Mouse (Mus musculus) midbrain, embryonic 16.5 days (tissue): ENCODE results near the gene Clasrp. TPM values are rescaled to one million over a fixed set of nuclear protein-coding genes. Genes with fewer than 3 reads are reported as not detected.

Experiments used
- ATAC-seq: fragments of 200-750 bp; cut with Nextera tagmentation; 2 replicates; pipeline ENCODE4 v1.8.0; 2017; ENCODE audit warnings: moderate TSS enrichment
- H3K27ac ChIP-seq: fragments of 300-500 bp; sonication (generic); 2 replicates; pipeline ENCODE4 v1.5.1; 2014; ENCODE audit warnings: mild to moderate bottlenecking, low read length, mixed read lengths
- H3K27me3 ChIP-seq: fragments of 300-500 bp; sonication (generic); 2 replicates; pipeline ENCODE4 v1.6.1; 2014; ENCODE audit warnings: low read depth, low read length, mixed read lengths; ENCODE audit not compliant: control insufficient read depth, insufficient read depth
- H3K36me3 ChIP-seq: fragments of 300-500 bp; sonication (generic); 2 replicates; pipeline ENCODE4 v1.6.1; 2014; ENCODE audit warnings: mild to moderate bottlenecking, low read length, moderate library complexity, mixed read lengths; ENCODE audit not compliant: control insufficient read depth, insufficient read depth
- H3K4me1 ChIP-seq: fragments of 300-500 bp; sonication (generic); 2 replicates; pipeline ENCODE4 v1.6.1; 2014; ENCODE audit warnings: mild to moderate bottlenecking, low read length, mixed read lengths; ENCODE audit not compliant: control insufficient read depth, insufficient read depth
- H3K4me2 ChIP-seq: fragments of 300-500 bp; sonication (generic); 2 replicates; pipeline ENCODE4 v1.6.1; 2014; ENCODE audit warnings: mild to moderate bottlenecking, low read length, mixed read lengths
- H3K4me3 ChIP-seq: fragments of 300-500 bp; sonication (generic); 2 replicates; pipeline ENCODE4 v1.5.1; 2014; ENCODE audit warnings: low read depth, mild to moderate bottlenecking, low read length, moderate library complexity, mixed read lengths
- H3K9ac ChIP-seq: fragments of 300-500 bp; sonication (generic); 2 replicates; pipeline ENCODE4 v1.6.1; 2014; ENCODE audit warnings: low read depth, low read length, mixed read lengths
- H3K9me3 ChIP-seq: fragments of 300-500 bp; sonication (generic); replicated peaks from 2 replicates; pipeline ENCODE4 v1.6.1; 2014; ENCODE audit warnings: mild to moderate bottlenecking, low read length, mixed read lengths; ENCODE audit not compliant: control insufficient read depth, poor library complexity, severe bottlenecking
- whole genome bisulfite sequencing: fragments of 180-500 bp; shearing (Covaris S2); extraction: QIAGEN DNeasy Blood & Tissue Kit; methylation state at CpG from one replicate; pipeline ENCODE4 v1.1.7; 2014; 5-methylcytosine and 5-hydroxymethylcytosine counted together
- polyA plus RNA-seq: library from polyadenylated mRNA; unstranded; fragments of >200 nt; fragmentation: Nextera tagmentation; extraction: Ambion mirVana; gene quantifications from 2 replicates; pipeline ENCODE4 v1.2.1, GENCODE M21; 2015

Clasrp gene
- 58.6 TPM in 2 replicates for polyA plus RNA-seq

DNA sequence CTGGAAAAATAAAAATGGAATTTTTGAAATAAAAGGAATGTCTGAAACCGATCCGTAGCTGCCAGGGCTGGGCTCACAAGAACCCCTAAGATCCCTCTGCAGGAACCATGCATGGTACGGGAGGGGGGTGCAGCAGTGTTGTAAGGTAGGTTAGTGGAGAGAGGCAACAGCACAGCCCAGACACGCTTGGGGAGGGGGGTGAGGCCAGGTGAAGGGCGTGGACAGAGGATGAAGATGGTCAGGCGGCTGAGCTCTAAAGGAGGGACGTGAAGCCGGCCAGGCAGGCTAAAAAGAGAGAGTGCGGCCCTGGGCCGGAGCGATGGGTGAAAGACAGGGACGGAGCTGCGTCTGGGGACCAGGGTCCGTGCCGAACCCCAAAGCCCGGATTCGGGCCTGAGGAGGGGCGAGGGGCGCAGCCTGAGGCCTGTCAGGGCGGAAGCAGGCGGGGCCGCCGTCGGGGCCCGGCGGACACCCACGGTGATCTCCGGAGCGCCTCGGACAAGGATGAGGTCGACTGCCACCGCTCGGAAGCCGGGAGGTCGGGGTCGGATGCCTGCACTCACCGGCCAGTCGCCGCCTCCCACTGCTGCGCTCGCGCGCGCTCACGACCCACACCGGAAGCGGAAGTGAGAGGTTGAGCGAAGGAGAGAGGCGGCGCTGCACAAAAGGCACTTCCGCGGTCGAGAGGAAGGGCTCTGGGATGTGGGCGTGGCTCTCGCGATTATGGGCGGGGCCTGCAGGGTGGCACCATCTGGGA is at the start of gene Clasrp:
Gene Clasrp, minus strand, starts transcription at position 638 of the 757 bp plus-strand sequence.
- WGBS = 1% methylated on average over 56 of the region's 57 CpGs
- H3K4me2 ChIP-seq = peak within 1 kb of the TSS; percentile 66
- H3K4me1 ChIP-seq = peaks cover 27% of the 10 kb centered on the region
- H3K27me3 ChIP-seq = no peaks in the 10 kb centered on the region
- peak; percentile 91 for ATAC-seq
- peak within 1 kb of the TSS; percentile 80 for H3K4me3 ChIP-seq
- H3K36me3 ChIP-seq = peaks cover 7% of the 10 kb centered on the region
- peak within 1 kb of the TSS; percentile 75 for H3K27ac ChIP-seq
- H3K9ac ChIP-seq = peak within 1 kb of the TSS; percentile 95
- H3K9me3 ChIP-seq = no peaks in the 10 kb centered on the region

DNA sequence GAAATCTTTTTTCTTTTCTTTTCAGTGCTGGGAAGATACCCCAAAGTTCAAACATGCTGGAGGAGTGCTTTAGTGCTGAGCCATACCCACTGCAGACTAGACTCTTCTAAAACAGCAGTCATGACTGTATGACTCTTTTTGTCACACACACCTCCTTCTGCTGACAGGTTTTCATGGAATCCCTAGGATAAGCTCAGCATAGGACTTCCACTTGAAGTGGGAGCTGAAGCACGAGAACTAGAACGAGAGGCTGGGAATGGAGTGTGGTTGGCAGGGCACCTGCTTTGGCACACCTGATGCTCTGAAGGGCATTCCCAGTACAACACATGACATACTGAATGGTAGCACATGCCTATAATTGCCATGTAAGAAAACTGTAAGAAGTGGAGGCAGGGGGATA is 48.3 kb upstream of the Clasrp start:
- Histone ChIP-seq H3K4me1 (no peaks in the 10 kb centered on the region), H3K4me3 (no peak overlapping the region), H3K27me3 (no peaks in the 10 kb centered on the region), H3K9me3 (no peaks in the 10 kb centered on the region), H3K27ac (no peak overlapping the region), H3K9ac (no peak overlapping the region), H3K36me3 (peaks cover 26% of the 10 kb centered on the region), H3K4me2 (no peak overlapping the region)
- ATAC-seq = no peak
- 98% methylated on average over 2 of the region's 2 CpGs for WGBS

DNA sequence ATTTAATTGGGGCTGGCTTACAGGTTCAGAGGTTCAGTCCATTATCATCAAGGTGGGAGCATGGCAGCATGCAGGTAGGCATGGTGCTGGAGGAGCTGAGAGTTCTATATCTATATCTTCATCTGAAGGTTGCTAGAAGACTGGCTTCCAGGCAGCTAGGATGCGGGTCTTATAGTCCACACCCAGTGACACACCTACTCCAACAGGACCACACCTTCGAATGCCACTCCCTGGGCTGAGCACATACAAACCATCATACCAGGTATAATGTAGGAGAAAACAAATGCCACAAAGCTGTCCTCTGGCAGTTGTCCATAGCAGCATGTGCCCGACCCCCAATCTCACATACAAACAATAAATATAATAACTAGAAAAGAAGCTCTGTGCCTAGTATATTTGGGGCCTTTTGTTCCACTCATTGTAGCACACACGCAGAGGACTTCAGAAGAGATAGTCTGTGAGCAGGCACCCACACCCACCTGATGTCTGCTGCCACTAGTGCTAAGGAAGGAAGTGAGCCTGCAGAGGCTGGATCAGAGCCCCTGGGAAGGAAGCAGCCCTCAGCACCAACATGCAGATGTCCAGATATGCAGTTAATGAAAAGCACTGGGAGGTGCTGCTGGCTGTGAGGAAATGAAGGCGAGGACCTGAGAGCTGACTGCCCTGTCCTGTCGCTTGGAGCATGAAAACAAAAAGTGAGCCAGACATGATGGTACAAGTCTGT is 46.9 kb upstream of the Clasrp start:
- H3K27me3 ChIP-seq = no peaks in the 10 kb centered on the region
- ATAC-seq = no peak
- no peak overlapping the region for H3K4me2 ChIP-seq
- no peaks in the 10 kb centered on the region for H3K9me3 ChIP-seq
- no peak overlapping the region for H3K4me3 ChIP-seq
- no peak overlapping the region for H3K27ac ChIP-seq
- no peaks in the 10 kb centered on the region for H3K4me1 ChIP-seq
- H3K36me3 ChIP-seq = peaks cover 31% of the 10 kb centered on the region
- H3K9ac ChIP-seq = no peak overlapping the region
- 89% methylated on average over 6 of the region's 6 CpGs for WGBS

DNA sequence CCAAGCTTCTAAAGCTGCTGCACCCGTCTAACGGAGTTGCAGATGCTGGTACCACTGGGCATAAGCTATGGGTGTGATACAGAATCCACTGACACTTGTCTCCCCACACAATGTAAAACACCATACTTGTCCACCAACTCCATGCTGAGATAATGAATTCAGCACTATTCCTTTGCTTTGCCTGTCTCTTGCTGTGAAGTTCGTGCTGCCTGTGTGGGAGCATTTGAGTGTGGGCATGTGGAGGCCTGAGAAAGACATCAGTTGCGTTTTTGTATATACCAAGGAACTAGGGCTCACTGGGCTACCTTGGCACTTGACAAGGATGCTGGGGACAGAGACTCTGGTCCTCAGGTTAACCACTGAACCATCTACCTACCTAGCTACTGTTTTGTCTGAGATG is 36.9 kb upstream of the Clasrp start:
- no peak overlapping the region for H3K9ac ChIP-seq
- no peak for ATAC-seq
- no peaks in the 10 kb centered on the region for H3K27me3 ChIP-seq
- no peaks in the 10 kb centered on the region for H3K9me3 ChIP-seq
- peaks cover 61% of the 10 kb centered on the region for H3K36me3 ChIP-seq
- no peak overlapping the region for H3K27ac ChIP-seq
- H3K4me3 ChIP-seq = no peak overlapping the region
- WGBS = 94% methylated on average over 4 of the region's 4 CpGs
- no peak overlapping the region for H3K4me2 ChIP-seq
- H3K4me1 ChIP-seq = no peaks in the 10 kb centered on the region

DNA sequence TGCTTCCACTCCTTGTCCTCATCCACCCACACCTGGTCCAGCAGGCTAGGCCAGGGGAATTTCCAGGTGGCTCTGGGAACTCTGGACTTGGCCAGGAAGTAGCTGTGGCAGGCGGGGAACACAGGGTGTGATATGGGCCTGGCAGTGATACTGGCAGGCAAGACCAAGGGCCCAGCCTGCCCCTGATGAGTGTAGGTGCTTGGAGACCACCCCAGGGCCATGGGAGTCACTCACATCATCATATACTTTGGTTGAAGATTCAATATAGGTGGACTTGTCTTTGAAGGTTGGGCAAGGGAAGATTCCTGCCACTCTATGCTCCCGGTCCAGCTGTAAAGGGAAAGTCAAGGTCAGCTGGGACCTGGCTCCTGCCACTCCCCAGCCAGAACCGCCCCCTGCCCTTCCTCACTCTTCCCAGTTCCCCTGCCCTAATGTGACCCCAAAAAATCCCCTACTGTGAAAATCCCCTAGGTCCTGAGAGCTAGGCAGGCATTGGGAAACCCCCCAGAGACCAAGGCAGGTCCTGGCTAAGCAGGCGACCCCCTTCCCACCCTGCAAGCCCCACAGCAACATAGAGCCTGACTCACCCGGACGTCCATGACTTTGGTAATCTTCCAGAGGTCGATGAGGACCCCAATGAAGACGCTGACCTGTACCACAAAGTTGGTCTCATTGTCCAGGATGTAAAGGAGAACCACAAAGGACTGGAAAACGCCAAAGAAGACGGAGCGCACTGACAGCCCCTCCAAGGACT is 31.0 kb upstream of the Clasrp start:
- no peak overlapping the region for H3K4me2 ChIP-seq
- ATAC-seq = no peak
- no peak overlapping the region for H3K27ac ChIP-seq
- H3K9ac ChIP-seq = no peak overlapping the region
- no peaks in the 10 kb centered on the region for H3K4me1 ChIP-seq
- WGBS = 90% methylated on average over 11 of the region's 11 CpGs
- peaks cover 40% of the 10 kb centered on the region for H3K36me3 ChIP-seq
- H3K27me3 ChIP-seq = no peaks in the 10 kb centered on the region
- no peak overlapping the region for H3K4me3 ChIP-seq
- H3K9me3 ChIP-seq = no peaks in the 10 kb centered on the region

DNA sequence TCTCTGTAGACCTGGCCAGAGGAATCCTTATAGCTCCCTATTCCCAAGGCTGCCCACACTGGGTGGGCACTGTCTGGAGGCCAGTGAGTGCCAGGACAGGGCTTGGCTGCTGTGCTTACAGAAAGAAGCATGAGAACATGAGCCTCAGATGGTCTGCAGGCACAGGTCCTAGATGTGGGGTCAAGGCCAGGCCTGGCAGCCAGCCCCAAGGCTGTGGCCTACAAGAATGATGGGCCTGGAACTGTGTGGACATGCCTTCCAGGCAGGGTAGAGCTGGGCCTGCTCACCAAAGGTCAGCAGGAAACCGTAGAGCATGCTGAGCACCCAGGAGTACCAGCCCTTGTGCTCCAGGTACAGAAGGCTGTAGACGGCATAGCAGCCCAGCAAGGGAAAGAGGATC is 30.3 kb upstream of the Clasrp start:
- Histone ChIP-seq H3K9ac (no peak overlapping the region), H3K4me1 (peaks cover 2% of the 10 kb centered on the region; the same call in 1 of the 2 replicates), H3K36me3 (peaks cover 38% of the 10 kb centered on the region), H3K4me2 (no peak overlapping the region), H3K27ac (no peak overlapping the region), H3K4me3 (no peak overlapping the region), H3K27me3 (no peaks in the 10 kb centered on the region), H3K9me3 (no peaks in the 10 kb centered on the region)
- no peak for ATAC-seq
- WGBS = 97% methylated on average over 2 of the region's 2 CpGs

DNA sequence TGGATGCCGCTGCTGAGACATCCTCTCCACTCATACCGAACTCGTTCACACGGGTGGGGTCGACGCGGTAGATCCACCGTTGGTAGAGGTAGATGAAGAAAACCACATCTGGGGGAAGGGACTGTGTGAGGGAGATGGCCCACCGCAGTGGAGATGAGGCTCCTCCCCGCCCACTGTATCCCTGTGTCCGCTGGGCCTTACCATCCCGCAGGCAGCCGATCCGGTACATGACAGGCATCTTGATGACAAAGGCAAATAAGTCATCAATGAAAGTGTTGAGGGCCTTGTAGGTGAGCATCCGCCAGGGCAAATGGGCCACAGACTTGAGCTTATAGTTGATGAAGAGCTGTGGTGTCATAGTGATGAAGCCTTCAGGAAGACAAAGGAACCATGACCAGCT is 29.6 kb upstream of the Clasrp start:
- Histone ChIP-seq H3K9me3 (no peaks in the 10 kb centered on the region), H3K4me2 (no peak overlapping the region), H3K9ac (no peak overlapping the region), H3K27me3 (no peaks in the 10 kb centered on the region), H3K4me3 (no peak overlapping the region), H3K36me3 (peaks cover 32% of the 10 kb centered on the region), H3K27ac (no peak overlapping the region), H3K4me1 (peaks cover 4% of the 10 kb centered on the region; the same call in 1 of the 2 replicates)
- WGBS = 94% methylated on average over 15 of the region's 15 CpGs
- ATAC-seq = no peak

DNA sequence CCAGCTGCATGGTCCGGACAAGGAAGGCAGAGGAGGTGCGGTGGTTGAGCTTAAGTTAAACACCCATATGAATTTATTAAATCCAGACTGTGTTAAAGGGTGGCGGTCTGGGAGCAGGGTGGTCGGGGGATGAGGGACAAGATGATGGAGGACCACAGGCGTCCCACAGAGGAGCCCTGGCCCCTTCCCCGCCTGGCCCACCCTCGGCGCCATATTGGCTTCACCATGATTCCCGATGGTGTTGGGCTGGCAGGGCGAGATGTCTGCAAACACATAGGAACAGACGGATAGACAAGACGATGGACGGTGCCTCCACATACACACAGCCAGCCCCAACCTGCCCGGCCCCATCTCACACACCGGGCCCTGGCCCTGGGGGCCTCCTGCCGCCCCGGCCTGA is 28.9 kb upstream of the Clasrp start:
- ATAC-seq = no peak
- H3K4me2 ChIP-seq = no peak overlapping the region
- no peak overlapping the region for H3K4me3 ChIP-seq
- WGBS = 95% methylated on average over 17 of the region's 17 CpGs
- H3K36me3 ChIP-seq = peaks cover 26% of the 10 kb centered on the region
- H3K27me3 ChIP-seq = no peaks in the 10 kb centered on the region
- no peak overlapping the region for H3K9ac ChIP-seq
- peaks cover 5% of the 10 kb centered on the region; the same call in 1 of the 2 replicates for H3K4me1 ChIP-seq
- H3K27ac ChIP-seq = no peak overlapping the region
- H3K9me3 ChIP-seq = no peaks in the 10 kb centered on the region
